Mouse (Mus musculus) urinary bladder, adult 2 months (tissue): Measurements from ENCODE around the gene Lrrn4. TPM values are rescaled to one million over a fixed set of nuclear protein-coding genes. Genes with fewer than 3 reads are reported as not detected.

Source experiments
- DNase-seq: peaks from one replicate; pipeline ENCODE4 v3.0.0; 2022; ENCODE audit warnings: low spot score
- polyA plus RNA-seq: library from polyadenylated mRNA; depleted of rRNA; stranded (reverse); fragments of >200 nt; gene quantifications from 2 replicates; pipeline ENCODE4 v1.2.3, GENCODE M21; 2012; rRNA removed

Lrrn4 gene
- polyA plus RNA-seq, result 3.0 and 4.8 TPM in 2 replicates

- no peak for DNase-seq
These were observed at the start of gene Lrrn4 for GRCm38 (mm10) chr2:132880844-132881645. Gene Lrrn4 (minus strand): TSS chr2:132880891.

- no peak for DNase-seq
These were observed 48.3 kb upstream of the Lrrn4 start for GRCm38 (mm10) chr2:132928999-132929398.

- no peak for DNase-seq
These were observed 47.2 kb upstream of the Lrrn4 start for GRCm38 (mm10) chr2:132927871-132928270.

- DNase-seq, result no peak
These were observed 46.6 kb upstream of the Lrrn4 start for GRCm38 (mm10) chr2:132927298-132927697.

DNA sequence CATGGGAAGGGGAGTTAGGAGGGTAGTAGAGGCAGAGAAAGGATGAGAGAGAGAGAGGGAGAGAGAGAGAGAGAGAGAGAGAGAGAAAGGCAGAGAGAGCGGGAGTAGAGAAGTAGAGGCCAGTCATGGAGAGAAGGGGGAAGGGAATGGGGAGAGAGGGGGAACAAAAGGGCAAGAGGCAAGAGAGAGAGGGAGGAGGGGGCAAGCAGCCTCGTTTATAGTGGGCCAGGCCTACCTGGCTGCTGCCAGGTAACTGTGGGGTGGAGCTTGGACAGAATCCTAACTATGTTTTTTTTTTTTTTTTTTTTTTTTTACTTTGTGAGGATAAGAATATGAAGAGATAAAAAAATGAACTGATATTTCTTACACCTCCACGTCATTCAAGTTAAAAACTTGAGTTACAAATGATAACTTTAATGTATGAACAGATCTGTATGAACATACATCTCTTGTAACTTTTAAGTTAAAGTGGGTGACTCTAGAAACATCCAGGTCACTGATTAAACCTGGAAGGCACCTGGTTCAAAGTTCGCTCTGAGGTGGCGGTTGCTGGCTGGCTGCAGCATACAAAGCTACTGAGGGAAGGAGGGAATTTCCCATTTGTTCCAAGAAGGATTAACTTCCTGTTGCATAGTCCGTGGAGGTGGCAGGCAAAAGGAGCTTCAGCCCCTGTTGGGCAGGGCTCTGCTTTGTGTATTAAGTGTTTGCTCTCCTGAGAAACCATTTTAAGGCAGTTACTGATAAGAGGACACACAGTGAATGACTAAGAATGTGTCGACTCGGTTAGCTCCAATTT is 42.8 kb upstream of the Lrrn4 start:
- no peak for DNase-seq

- no peak for DNase-seq
These were observed 41.6 kb upstream of the Lrrn4 start for GRCm38 (mm10) chr2:132922076-132922873.

GRCm38 (mm10) chr2:132914785-132915184 is 34.1 kb upstream of the Lrrn4 start:
- DNase-seq, result no peak

DNA sequence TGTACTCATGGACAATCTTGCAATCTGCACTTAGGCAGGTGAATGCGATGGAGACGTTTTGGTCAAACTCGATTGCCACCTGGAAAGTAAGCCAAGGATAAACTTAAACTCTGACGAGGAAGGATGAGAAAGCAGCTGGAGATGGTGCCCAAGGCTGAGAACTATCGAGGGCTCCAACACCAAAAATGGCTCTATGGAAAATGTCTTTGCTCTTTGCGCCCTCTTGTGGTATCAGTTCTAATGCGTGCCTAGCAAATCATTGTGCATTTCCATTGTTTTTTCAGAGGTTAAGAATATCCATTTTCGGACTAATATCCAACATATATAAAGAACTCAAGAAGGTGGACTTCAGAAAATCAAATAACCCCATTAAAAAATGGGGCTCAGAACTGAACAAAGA is 26.1 kb upstream of the Lrrn4 start:
- DNase-seq, result no peak

- DNase-seq, result no peak
These were observed 24.3 kb upstream of the Lrrn4 start for GRCm38 (mm10) chr2:132904961-132905360.

DNA sequence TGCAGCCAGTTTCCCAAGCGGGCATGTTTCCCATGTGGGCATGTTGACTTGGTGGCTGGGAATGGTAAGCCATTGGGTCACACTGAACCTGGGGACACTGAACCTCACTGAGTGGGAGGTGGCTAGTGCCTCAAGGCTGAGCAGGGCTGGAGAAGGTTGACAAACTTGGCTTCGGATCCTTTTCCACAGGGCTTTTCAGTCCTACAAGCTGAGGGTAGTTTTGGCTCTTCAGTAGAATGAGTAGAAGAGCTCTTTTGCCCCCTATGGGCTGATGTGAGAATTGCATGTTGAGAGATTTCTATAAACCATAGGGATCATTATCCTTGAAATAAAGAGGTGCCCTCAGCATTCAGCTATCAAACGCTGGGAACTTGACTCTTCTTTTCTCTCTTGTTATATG is 22.8 kb upstream of the Lrrn4 start:
- DNase-seq, result no peak

DNA sequence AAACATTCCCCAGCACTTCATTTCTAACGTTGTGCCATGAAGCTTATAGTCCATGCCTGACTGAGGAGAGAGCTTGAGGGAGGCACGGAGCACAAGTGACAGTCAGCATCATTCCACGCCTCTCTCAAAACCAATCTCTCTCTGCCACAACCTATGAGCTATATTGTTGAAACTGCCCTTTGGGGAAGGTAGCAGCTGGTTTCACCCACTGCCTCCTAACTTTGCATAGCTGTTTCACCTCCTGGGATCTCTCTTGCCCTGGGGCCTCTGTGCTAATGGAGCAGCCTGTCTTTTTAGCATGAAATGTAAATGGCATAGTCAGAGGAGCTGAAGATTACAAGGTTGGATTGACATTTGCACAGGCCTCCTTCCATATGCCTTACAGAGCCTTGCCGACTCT is 21.4 kb upstream of the Lrrn4 start:
- no peak for DNase-seq

- no peak for DNase-seq
These were observed 20.9 kb upstream of the Lrrn4 start for GRCm38 (mm10) chr2:132901636-132902035.

- DNase-seq, result no peak
These were observed 19.9 kb upstream of the Lrrn4 start for GRCm38 (mm10) chr2:132900596-132900995.

- no peak for DNase-seq
These were observed 17.5 kb upstream of the Lrrn4 start for GRCm38 (mm10) chr2:132898211-132898610.

GRCm38 (mm10) chr2:132893826-132894225 is 13.1 kb upstream of the Lrrn4 start:
- DNase-seq, result no peak

- no peak for DNase-seq
These were observed 4.6 kb upstream of the Lrrn4 start for GRCm38 (mm10) chr2:132885312-132885711.

- no peak for DNase-seq
These were observed 3.7 kb upstream of the Lrrn4 start for GRCm38 (mm10) chr2:132884303-132884967.

- DNase-seq, result no peak
These were observed 1.2 kb downstream of the Lrrn4 start for GRCm38 (mm10) chr2:132879261-132880044.

DNA sequence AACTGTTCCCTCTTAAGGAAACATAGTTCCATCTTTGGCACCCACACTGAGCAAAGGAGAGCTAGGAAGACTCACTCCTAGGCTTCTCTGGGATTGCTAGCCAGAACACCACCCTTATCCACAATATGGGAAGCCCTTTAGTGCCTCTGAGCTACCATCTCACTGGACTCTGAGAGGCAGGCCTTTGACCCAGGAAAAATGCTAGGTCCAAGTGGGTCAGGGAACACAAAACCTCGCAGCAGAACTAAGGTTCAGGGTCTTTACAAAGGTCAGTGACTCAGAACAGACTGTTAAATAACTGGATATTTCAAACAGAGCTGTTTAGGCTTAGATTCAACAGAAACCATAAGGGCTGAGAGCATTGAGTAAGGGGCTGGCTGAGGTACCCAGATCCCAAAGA is 3.7 kb downstream of the Lrrn4 start:
- DNase-seq, result no peak

DNA sequence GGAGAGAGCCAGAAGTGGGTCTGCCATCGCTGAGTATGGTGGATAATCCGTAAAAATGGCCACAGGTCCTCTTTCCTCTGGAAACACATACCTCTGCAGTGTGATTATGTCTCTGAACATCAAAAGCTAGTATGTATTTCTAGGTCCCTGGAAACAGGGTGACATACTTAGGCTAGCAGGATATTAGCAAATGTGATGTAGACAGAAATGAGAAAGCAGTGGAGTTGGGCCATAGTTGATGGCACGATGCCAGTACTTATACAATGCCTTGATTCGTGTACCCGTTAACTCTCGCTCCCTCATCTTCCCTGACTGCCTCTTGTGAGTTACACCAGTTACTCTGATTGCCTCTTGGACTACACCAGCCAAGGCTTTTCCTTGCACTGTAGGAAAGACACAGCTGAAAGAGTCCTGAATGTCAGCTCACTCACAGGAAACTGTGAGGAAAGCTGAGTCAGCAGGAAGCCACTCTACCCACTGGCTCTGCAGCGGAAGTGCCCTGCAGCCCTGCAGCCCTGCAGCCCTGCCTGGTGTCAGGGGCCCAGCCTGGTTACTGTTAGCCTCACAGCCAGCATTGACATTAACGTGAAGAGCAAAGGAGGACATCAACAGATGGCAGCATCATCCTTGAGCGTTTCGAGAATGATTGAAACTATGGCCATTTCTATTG is 6.9 kb downstream of the Lrrn4 start:
- DNase-seq, result no peak
